In the genomic region with DNA sequence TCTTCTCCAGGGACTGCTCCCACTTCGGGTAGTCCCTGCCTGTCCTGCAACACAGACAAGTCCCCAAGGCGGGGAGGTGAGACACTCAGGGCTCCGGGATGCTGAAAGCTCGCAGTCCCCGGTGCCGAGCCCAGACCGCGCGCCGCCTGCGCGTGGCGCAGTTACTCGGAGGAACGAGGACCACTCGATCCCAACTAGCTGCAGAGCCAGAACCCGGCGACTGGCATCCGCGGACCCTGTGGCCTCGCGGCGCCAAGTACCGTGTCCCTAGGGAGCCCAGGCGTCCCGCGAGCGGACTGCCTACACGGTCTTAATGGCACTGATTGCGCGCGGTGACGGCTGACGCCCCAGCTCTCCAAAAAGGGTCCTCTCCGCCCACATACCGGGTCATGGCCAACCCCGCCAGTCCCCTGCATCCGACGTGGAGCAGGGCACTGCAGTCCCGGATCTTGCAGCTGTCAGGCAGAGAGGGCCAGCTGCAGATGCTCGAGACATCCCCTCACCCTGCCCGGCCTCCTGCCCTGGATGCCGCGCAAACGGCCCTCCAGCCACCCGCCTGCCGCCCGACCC, we compare ENCODE assay signal across 8 mouse cellular contexts. TPM values are rescaled to one million over a fixed set of nuclear protein-coding genes. Genes with fewer than 3 reads are reported as not detected.
A peak's percentile ranks its signal among the peaks of the same experiment; 100 is the strongest.
DNase-seq lines count a peak whose midpoint lies in the region; ATAC-seq and TF ChIP-seq lines count a peak whose summit lies in the region.

No protein-coding gene starts in this region.

- peak overlapping the region; percentile 80 for H3K27ac ChIP-seq in forebrain, embryonic 12.5 days
- H3K27ac ChIP-seq in heart, embryonic 15.5 days: peak overlapping the region; percentile 86
- H3K27ac ChIP-seq in olfactory bulb, adult 2 months (ENCODE audit: insufficient read depth, low read depth, low read length): no peak overlapping the region

- peaks cover 14% of the 10 kb centered on the region for H3K4me1 ChIP-seq in E14TG2a.4 (replicated peaks; ENCODE audit: low read depth, low read length)
- peaks cover 16% of the 10 kb centered on the region for H3K4me1 ChIP-seq in forebrain, embryonic 12.5 days
- peaks cover 14% of the 10 kb centered on the region; the same call in 1 of the 2 replicates for H3K4me1 ChIP-seq in heart, embryonic 15.5 days (replicated peaks)
- peaks cover 16% of the 10 kb centered on the region for H3K4me1 ChIP-seq in olfactory bulb, adult 2 months (ENCODE audit: control insufficient read depth, insufficient read depth, low read length)

- H3K4me2 ChIP-seq in forebrain, embryonic 12.5 days: peak overlapping the region; percentile 97
- peak overlapping the region; percentile 93 for H3K4me2 ChIP-seq in heart, embryonic 15.5 days

- peak; percentile 74 for DNase-seq in ZHBTc4 (ENCODE audit: low read depth, low spot score)
- peak; percentile 22 for DNase-seq in layer of hippocampus, adult 9-11 months
- peak; percentile 36 to 48 for DNase-seq in lung, adult 18-20 months
- no peak for DNase-seq in c-Kit-positive CD71-positive TER-119-positive erythroid progenitor cells, embryonic 14.5 days (ENCODE audit: low spot score)

- peak overlapping the region; percentile 81 for H3K4me3 ChIP-seq in E14TG2a.4 (replicated peaks; ENCODE audit: low read length)
- H3K4me3 ChIP-seq in forebrain, embryonic 12.5 days (replicated peaks): peak overlapping the region; percentile 68
- H3K4me3 ChIP-seq in heart, embryonic 15.5 days: peak overlapping the region; percentile 72
- H3K4me3 ChIP-seq in olfactory bulb, adult 2 months (ENCODE audit: insufficient read depth, low read depth, low read length): peak overlapping the region; percentile 61

- no peak for TF ChIP-seq CTCF in E14TG2a.4 (conservative IDR thresholded peaks at IDR 0.05; ENCODE audit: low read length)
- no peak for TF ChIP-seq CTCF in olfactory bulb, adult 2 months (IDR thresholded peaks at IDR 0.05; ENCODE audit: insufficient read depth, low read depth, low read length)

- H3K36me3 ChIP-seq in E14TG2a.4 (ENCODE audit: insufficient read depth, low read length): no peaks in the 10 kb centered on the region
- 0 out of 2 replicates have a peak, but pooled peaks cover 3% of the 10 kb centered on the region for H3K36me3 ChIP-seq in forebrain, embryonic 12.5 days (replicated peaks)
- no peaks in the 10 kb centered on the region for H3K36me3 ChIP-seq in heart, embryonic 15.5 days

- no peaks in the 10 kb centered on the region for H3K9me3 ChIP-seq in E14TG2a.4 (ENCODE audit: low read length)
- H3K9me3 ChIP-seq in forebrain, embryonic 12.5 days: no peaks in the 10 kb centered on the region
- no peaks in the 10 kb centered on the region for H3K9me3 ChIP-seq in heart, embryonic 15.5 days (replicated peaks)

- H3K27me3 ChIP-seq in E14TG2a.4 (ENCODE audit: insufficient read depth, low read length): peaks cover 69% of the 10 kb centered on the region
- peaks cover 13% of the 10 kb centered on the region; the same call in 1 of the 2 replicates for H3K27me3 ChIP-seq in forebrain, embryonic 12.5 days
- no peaks in the 10 kb centered on the region for H3K27me3 ChIP-seq in heart, embryonic 15.5 days

- under 1% methylated on average over 48 of the region's 48 CpGs for WGBS in forebrain, embryonic 12.5 days
- under 1% methylated on average over 48 of the region's 48 CpGs for WGBS in heart, embryonic 15.5 days
- WGBS in olfactory bulb, adult 2 months: under 1% methylated on average over 48 of the region's 48 CpGs

- TF ChIP-seq POLR2A in olfactory bulb, adult 2 months (IDR thresholded peaks at IDR 0.05; ENCODE audit: insufficient read depth, low read depth, low read length): no peak

- peak; percentile 78 for ATAC-seq in forebrain, embryonic 12.5 days (ENCODE audit: low FRiP score)
- peak; percentile 70 for ATAC-seq in heart, embryonic 15.5 days (replicated peaks; ENCODE audit: insufficient number of reproducible peaks, insufficient read depth, low FRiP score, low read depth)

- peak overlapping the region; percentile 76 for H3K9ac ChIP-seq in forebrain, embryonic 12.5 days
- H3K9ac ChIP-seq in heart, embryonic 15.5 days: peak overlapping the region; percentile 66

RNA-seq across cellular contexts. Expression of a gene that starts 0.9 kb away (rescaled TPM):
- 0.19 and 0.38 TPM in 2 replicates for polyA plus RNA-seq in forebrain, embryonic 12.5 days (2016; fragmentation: Nextera tagmentation; extraction: Ambion mirVana)
- 0.23 and 0.53 TPM in 2 replicates for polyA plus RNA-seq in heart, embryonic 15.5 days (2015; fragmentation: Nextera tagmentation; extraction: Ambion mirVana)
- polyA plus RNA-seq in olfactory bulb, adult 2 months (2012; ENCODE audit: insufficient read depth, insufficient read length, low replicate concordance, missing spikeins): not detected in 2 replicates

RNA-seq across cellular contexts. Expression of a gene that starts 2.0 kb away (rescaled TPM):
- 6.4 and 8.6 TPM in 2 replicates for polyA plus RNA-seq in forebrain, embryonic 12.5 days (2016; fragmentation: Nextera tagmentation; extraction: Ambion mirVana)
- polyA plus RNA-seq in heart, embryonic 15.5 days (2015; fragmentation: Nextera tagmentation; extraction: Ambion mirVana): 16.8 and 24.6 TPM in 2 replicates
- polyA plus RNA-seq in olfactory bulb, adult 2 months (2012; ENCODE audit: insufficient read depth, insufficient read length, low replicate concordance, missing spikeins): not detected in 2 replicates
